Mouse (Mus musculus) left cerebral cortex, adult 18-20 months (tissue): ENCODE measurements around the gene Ago3. TPM values are rescaled to one million over a fixed set of nuclear protein-coding genes. Genes with fewer than 3 reads are reported as not detected.

ENCODE experiments used
- DNase-seq, 2 experiments: peaks; one replicate each; pipeline ENCODE4 v3.0.0; 2021 to 2022; ENCODE audit warnings: low spot score in 2 of 2, mixed read lengths in 1 of 2
- total RNA-seq, 2 experiments: library from RNA; stranded (reverse); gene quantifications; 2 replicates each; pipeline ENCODE4 v1.2.3; 2021

Ago3 gene
- total RNA-seq, 2 experiments from 2014 or later: 33.2 to 35.6 TPM

DNA sequence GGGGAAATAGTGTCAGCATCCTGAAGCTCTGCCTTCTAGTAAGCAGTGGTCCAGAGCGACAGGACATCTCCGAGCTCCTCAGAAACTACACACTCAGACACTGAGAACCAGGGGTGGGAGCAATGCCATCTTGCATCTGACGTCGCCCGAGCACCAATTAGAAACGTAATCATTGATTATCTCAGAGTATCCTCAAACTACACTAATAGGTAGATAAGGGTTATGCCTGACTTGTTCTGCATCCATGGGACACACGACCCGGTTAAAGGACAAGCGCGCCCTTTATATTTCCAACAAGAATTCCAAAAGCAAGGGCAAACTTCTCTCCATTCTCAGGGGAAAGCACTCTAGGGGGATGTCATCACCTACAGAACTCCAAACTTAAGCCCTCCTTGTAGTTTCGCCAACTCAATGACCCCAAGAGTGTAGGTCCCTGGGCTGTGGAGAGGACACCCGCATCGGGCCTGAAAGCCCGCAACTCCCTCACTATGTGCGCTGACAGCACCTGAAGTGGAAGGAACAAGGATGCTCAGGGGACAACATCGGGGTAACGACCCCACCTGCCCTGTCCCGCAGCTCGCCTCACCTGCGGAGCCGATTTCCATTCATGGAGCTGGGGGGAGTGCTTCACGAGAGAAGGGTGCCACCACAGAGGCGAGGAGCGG is 542 bp downstream of the Ago3 start:
- DNase-seq: no peak

DNA sequence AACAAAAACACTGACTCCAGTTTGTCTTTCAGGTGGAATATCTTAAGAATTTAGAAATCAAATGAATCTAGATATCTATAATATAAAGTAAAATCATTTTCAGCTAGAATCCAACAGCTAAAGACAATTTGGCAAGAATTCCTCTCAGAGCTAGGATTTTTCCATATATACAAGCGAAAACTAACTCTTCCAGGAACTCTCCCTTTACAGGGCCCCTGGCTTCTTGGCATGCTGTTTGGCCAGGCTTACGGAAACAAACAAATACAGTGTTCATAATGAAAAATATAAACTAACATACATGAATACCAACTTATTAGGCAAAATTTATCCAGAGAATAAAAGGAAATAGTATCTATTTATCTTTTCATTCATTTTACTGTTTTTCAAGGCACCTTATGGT is 5.5 kb downstream of the Ago3 start:
- DNase-seq: no peak

DNA sequence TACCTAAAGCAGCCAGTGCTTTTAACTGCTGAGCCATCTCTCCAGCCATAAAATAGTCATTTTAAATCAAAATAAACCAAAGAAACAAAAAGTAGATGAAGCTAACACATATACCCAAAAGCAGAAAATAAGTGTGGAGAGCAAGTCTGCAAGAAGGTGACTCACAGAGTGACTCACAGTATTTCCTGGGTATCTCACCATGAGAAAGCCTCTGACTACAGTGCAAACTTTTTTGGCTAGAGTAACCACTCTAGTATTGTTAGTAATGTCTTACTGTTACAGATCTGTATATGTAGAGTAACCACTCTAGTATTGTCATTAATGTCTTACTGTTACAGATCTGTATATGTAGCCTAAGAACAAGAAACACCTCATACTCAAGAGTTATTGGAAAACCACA is 13.6 kb downstream of the Ago3 start:
- no peak for DNase-seq

GRCm38 (mm10) chr4:126412526-126412925 is 16.8 kb downstream of the Ago3 start:
- DNase-seq: no peak

DNA sequence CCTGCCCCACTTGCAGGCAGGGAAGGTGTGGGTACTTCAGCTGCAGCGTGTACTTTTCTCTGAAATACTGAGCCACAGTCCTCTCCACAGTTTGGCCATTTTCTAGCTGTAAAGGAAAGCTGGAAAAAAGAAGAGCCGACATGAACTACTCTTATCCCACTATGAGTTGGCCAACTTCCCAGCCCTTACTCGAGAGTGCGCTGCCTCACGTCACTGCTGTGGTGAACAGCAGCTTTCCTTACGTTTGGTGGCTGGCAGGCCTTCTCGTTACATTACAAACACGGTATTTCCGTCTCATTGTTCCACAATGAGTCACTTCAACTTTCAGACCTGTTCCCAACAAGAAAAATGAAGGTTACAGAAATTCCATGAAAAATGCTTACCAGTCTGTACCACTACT is 57.9 kb downstream of the Ago3 start:
- peak; percentile 4 to 15 for DNase-seq

DNA sequence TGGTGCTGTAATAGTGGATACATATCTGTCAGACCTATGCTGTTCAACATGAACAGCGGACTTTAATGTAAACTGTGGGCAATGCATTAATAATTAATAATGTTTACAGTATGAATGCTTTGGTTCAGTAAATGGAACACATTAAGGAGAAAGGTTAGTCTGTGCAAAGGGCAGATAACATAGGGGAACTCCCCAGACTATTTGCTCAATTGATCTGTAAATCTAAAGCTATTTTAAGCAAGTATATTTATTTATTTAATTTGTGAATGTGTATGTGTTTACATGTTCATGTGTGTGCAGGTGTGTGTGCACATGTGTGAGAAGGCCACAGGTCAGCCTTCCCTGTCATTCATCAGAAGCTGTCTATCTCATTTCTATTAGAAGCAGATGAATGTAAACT is 69.3 kb downstream of the Ago3 start:
- no peak for DNase-seq

DNA sequence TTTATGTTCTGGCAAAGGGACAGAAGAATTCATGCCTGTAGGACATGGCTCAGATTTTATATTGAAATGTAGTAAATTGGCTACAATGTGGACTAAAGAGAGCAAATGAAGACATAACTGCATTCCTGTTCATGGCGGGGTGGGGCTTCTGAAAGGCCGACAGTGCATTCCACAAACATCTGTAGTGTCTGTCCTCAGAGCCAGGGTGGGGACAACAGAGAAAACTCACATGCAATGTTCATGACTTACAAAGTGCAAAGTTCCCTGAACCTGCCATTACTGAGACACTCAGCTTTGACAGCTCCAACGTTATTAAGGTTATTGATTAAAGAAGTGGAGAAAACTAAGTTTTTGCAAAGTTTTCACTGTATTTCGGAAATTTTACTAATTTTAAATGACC is 85.9 kb downstream of the Ago3 start:
- no peak for DNase-seq

- no peak for DNase-seq
Measured at GRCm38 (mm10) chr4:126339461-126339860, 89.9 kb downstream of the Ago3 start.

GRCm38 (mm10) chr4:126332358-126332757 is 97.0 kb downstream of the Ago3 start:
- DNase-seq: no peak

- no peak for DNase-seq
Measured at GRCm38 (mm10) chr4:126331751-126332150, 97.6 kb downstream of the Ago3 start.

DNA sequence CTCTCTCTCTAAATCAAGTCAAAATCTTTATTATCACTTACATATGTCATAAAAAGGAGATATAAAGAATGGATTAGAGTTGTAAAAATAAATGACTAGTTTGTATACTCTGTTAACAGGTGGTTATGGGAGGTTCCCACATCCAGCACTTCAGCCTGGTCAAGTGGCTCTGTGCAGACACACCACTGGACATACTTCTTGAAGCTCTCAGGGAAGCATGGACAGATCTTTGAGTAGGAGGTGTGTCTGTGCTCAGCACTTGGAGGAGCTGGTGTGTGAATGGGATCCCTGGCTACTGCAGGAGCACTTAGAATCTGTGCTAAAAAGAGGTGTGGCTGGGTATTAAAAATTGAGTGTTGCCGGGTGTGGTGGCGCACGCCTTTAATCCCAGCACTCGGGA is 99.1 kb downstream of the Ago3 start:
- DNase-seq: no peak

DNA sequence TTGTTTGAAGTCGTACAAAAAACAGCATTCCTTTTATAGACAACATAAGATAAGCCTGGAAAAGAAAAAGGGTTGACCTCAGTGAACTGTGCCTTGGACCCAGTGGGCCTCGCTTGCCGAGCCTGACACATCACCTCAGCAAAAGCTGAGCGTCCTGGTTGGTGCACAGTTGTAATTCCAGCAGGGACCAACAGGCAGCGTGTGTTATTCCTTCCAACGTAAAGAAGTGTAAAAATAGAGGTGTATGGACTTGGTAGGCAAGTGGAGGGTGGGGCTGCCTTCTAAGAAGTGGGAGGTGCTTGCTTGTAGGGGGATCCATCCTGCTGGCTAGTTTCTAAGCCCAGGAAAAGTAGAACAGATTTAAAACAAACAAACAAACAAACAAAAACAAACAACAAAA is 103.3 kb downstream of the Ago3 start:
- DNase-seq: no peak

- DNase-seq: no peak
Measured at GRCm38 (mm10) chr4:126325281-126325861, 104.0 kb downstream of the Ago3 start, which contains the start of gene Tekt2. Tekt2 (minus strand) TSS chr4:126325688.

DNA sequence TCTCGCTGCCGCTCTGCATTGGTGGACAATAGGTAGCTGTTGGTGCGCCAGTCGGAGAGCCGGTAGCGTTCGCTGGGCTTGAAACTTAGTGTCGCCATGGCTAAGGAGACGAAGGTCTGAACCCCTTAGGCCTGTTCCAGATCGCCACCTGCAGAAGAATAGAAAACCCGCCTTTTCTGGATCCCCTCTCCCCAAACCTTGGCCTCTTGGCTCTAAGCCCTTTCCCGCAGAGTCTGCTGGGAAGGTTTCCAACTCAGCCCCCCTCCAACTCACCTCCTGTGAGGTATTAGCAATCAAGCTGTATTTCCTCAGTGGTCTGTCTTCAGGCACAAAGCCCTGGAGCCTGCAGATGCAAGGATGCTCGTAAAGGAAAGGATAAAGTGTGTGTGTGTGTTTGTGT is 104.5 kb downstream of the Ago3 start:
- DNase-seq: no peak

DNA sequence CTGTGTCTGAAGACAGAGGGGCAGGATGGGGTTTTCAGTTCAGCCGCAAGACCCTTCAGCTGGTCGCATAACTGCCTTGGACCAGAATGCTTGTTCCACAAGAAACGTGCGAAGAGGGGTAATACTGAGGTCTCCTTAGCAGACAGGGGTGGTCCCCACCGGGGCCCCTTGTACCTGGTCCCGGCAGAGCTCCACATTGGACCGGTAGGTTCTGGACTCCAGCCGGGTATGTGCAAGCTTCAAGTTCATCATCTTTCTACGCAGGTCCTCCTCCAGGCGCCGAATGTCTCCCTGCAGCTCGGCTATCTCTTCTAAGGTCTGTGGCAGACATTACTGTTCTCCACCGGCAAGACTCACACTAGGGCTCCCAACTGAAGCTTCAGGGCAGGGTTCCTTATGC is 106.7 kb downstream of the Ago3 start:
- DNase-seq: no peak

DNA sequence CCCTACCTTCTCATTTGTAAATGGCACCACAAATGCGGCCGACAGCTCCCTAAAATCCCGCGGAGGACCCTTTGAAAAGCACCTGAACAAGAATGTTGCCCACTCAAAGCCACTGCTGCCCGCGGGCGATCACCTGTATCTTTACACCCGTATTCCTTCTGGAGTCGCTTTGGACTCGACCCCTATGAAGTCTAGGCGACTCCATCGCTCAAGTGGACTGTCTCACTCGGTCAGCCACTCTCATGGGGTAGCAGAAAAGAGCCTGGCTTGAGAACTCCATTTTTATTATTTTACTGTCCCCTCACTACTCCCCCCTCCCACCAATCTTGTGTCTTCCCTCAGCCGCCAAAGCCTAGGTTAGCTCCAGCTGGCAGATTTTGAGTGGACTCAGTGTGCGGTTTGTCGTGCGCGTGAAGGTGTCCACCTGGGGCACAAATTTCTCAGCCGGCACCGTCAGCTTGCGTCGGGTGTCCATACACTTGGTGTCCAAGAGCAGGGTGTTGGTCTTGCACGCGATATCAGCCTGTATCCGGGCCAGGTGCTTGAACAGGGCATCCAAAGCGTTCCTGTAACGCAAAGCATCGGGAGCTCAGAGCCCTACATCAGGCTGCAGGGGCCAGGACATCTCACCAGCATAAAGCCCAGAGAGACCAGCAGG is 107.4 kb downstream of the Ago3 start:
- DNase-seq: no peak

DNA sequence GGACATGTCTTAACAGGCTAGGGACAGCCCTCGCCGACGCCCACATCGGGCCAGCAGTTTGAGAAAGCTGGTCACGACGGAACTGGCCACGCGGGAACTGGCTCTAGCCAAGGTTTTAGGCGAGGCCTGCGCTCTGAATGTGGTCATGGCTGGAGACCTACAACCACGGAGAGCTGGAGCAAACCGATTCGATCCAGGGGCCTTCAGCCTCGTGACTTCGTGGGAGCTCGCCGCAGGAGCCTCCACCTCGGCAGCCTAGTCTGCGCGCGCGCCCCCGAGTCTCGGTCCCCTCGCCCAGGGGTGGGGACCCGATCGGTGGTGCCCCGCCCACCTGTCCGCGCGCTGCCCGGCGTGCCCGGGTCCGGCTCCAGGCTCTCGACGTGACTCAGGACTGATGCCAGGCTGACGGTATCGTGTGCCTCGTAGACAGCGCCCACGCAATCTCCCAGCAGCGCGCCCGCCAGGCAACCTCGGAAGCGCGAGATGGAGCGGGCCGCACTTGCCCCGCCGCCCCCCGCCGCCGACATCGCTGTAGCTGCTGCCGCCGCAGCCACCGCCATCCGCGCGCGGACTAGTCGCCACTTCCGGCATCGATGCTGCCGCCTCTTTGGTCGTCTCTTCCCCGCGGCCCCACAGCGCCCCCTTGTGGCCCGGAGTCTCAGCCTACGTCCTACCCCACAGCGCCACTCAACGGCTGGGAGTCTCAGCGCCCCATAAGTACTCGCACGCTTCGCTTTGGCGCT is 108.1 kb downstream of the Ago3 start, which contains the start of gene Adprhl2:
Gene Adprhl2 (minus strand): TSS at position 593 of the 743 bp plus-strand sequence.
- DNase-seq: peak; percentile 99 to 100

- DNase-seq: no peak
Measured at GRCm38 (mm10) chr4:126319806-126320205, 109.5 kb downstream of the Ago3 start.

GRCm38 (mm10) chr4:126316443-126317040 is 112.8 kb downstream of the Ago3 start:
- no peak for DNase-seq

DNA sequence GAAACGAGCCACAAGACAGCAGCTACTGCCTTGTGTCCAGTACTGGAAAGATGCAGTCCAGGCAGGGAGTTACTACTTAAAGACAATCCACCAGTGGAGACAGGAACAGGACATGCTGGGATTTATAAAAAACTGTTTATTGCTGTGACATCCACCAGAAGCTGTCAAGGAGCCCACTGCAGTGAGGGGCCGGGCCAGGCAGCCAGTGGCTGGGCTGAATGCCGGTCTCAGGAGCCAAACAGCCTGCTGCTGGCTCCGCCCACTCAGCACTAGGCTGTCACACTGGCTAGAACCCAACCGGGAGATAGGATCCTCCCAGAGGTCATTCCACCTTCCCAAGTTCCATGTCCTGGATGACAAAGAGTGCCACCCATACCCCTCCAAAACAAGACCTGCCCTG is 113.4 kb downstream of the Ago3 start:
- DNase-seq: peak in 1 of 2 experiments; percentile 18

- no peak for DNase-seq
Measured at GRCm38 (mm10) chr4:126314393-126314792, 115.0 kb downstream of the Ago3 start.
